Mouse (Mus musculus) bone marrow macrophage, adult 2 months (primary cell): ENCODE measurements around the gene Ehmt2.

Source experiments
- CTCF ChIP-seq: IDR thresholded peaks from 2 replicates; pipeline ENCODE4 v1.5.1; 2012; ENCODE audit warnings: low read depth, mild to moderate bottlenecking, low read length, moderate library complexity
- POLR2A ChIP-seq: IDR thresholded peaks from 2 replicates; pipeline ENCODE4 v1.6.1; 2012; ENCODE audit warnings: mild to moderate bottlenecking, low read depth, low read length, borderline replicate concordance

GRCm38 (mm10) chr17:34910982-34911381 is 12.7 kb downstream of the Ehmt2 start:
- TF ChIP-seq CTCF (no peak), POLR2A (no peak)
